Mouse (Mus musculus) liver, embryonic 14.5 days (tissue): Measurements from ENCODE around the gene Fgfr2.

ENCODE experiments used
- CTCF ChIP-seq: IDR thresholded peaks from 2 replicates; pipeline ENCODE4 v1.5.1; 2016; ENCODE audit warnings: antibody characterized with exemption, low read depth, control low read depth
- EP300 ChIP-seq: IDR thresholded peaks from 2 replicates; pipeline ENCODE4 v1.6.1; 2016; ENCODE audit warnings: antibody characterized with exemption, low read depth

- no peak for TF ChIP-seq CTCF
- no peak for TF ChIP-seq EP300
Measured at GRCm38 (mm10) chr7:130789456-130789855, 2333.7 kb downstream of the Fgfr2 start.
